26 mouse cellular contexts compared by ENCODE assay signal in genomic region chr2:131484182-131484581, GRCm38 (mm10). TPM values are rescaled to one million over a fixed set of nuclear protein-coding genes. Genes with fewer than 3 reads are reported as not detected.
DNase-seq lines count a peak whose midpoint lies in the region; ATAC-seq and TF ChIP-seq lines count a peak whose summit lies in the region.
"Had no signal": no experiment of that assay in that cellular context is flagged by ENCODE, and none has a peak within 500 bp of the region (broad histone marks: within the 10 kb centered on the region; RNA-seq: fewer than 3 reads in every experiment).

No protein-coding gene starts in this region.

- no peak overlapping the region for H3K4me3 ChIP-seq in embryonic facial prominence, embryonic 13.5 days
- no peak overlapping the region for H3K4me3 ChIP-seq in embryonic facial prominence, embryonic 10.5 days
- no peak overlapping the region for H3K4me3 ChIP-seq in olfactory bulb, adult 2 months (ENCODE audit: insufficient read depth, low read depth, low read length)
- H3K4me3 ChIP-seq: heart, embryonic 15.5 days; limb, embryonic 13.5 days; liver, embryonic 13.5 days; midbrain, embryonic 12.5 days had no signal

- WGBS in embryonic facial prominence, embryonic 13.5 days, result 74% methylated on average over 6 of the region's 6 CpGs
- WGBS in embryonic facial prominence, embryonic 10.5 days, result 83% methylated on average over 6 of the region's 6 CpGs
- WGBS in olfactory bulb, adult 2 months, result 46% methylated on average over 6 of the region's 6 CpGs

- no peak for TF ChIP-seq POLR2A in olfactory bulb, adult 2 months (IDR thresholded peaks at IDR 0.05; ENCODE audit: insufficient read depth, low read depth, low read length)

- ATAC-seq in embryonic facial prominence, embryonic 13.5 days (ENCODE audit: insufficient number of reproducible peaks, insufficient read depth, low FRiP score, low TSS enrichment, low read depth), result no peak
- ATAC-seq: activated CD4-positive, CD25-positive, alpha-beta regulatory T cell, adult 4 months; forebrain, postnatal 0 days; inflammation-experienced regulatory T-cells, adult 6 months had no signal

- DNase-seq in embryonic facial prominence, embryonic 10.5 days (ENCODE audit: low spot score), result no peak
- DNase-seq in left cerebral cortex, postnatal 36 days (ENCODE audit: low spot score in 2 of 2), result peak; percentile 36 to 50
- no peak for DNase-seq in left cerebral cortex, postnatal 4 days
- DNase-seq in NIH3T3 (ENCODE audit: low read depth), result peak; percentile 72
- no peak for DNase-seq in heart, adult 11 months
- no peak for DNase-seq in embryo, embryonic 10 days (ENCODE audit: low spot score)
- DNase-seq: adrenal gland, postnatal 10 days; cerebellum, adult 8-10 months; cerebellum, postnatal 36 days; forebrain, postnatal 0 days; heart, postnatal 4 days; kidney, adult 9 months; kidney, postnatal 25 days; liver, embryonic 13.5 days; lung, adult 2 months had no signal

- 0 out of 2 replicates have a peak overlapping the region, but pooled peaks have one; percentile 0 for H3K9ac ChIP-seq in embryonic facial prominence, embryonic 13.5 days
- H3K9ac ChIP-seq: forebrain, postnatal 0 days; heart, embryonic 15.5 days; hindbrain, embryonic 14.5 days; limb, embryonic 13.5 days; liver, embryonic 13.5 days; midbrain, embryonic 12.5 days had no signal

- H3K4me2 ChIP-seq in embryonic facial prominence, embryonic 13.5 days, result no peak overlapping the region
- H3K4me2 ChIP-seq: heart, embryonic 15.5 days; hindbrain, embryonic 14.5 days; limb, embryonic 13.5 days; liver, embryonic 13.5 days; midbrain, embryonic 12.5 days had no signal

- H3K4me1 ChIP-seq in embryonic facial prominence, embryonic 13.5 days, result peaks cover 28% of the 10 kb centered on the region
- peaks cover 23% of the 10 kb centered on the region for H3K4me1 ChIP-seq in embryonic facial prominence, embryonic 10.5 days
- H3K4me1 ChIP-seq in olfactory bulb, adult 2 months (ENCODE audit: control insufficient read depth, insufficient read depth, low read length), result peaks cover 26% of the 10 kb centered on the region
- H3K4me1 ChIP-seq: heart, embryonic 15.5 days; midbrain, embryonic 12.5 days had no signal

- no peaks in the 10 kb centered on the region for H3K27me3 ChIP-seq in embryonic facial prominence, embryonic 13.5 days
- no peaks in the 10 kb centered on the region for H3K27me3 ChIP-seq in embryonic facial prominence, embryonic 10.5 days (replicated peaks; ENCODE audit: low read depth, poor library complexity, severe bottlenecking)
- H3K27me3 ChIP-seq: CH12.LX; heart, embryonic 15.5 days; limb, embryonic 13.5 days; midbrain, embryonic 12.5 days had no signal

- intact Hi-C loops in left cerebral cortex, postnatal 36 days (cut with DNase I), result no loop called here
- intact Hi-C loops in left cerebral cortex, postnatal 4 days (cut with DNase I), result no loop called here

- peaks cover 2% of the 10 kb centered on the region; the same call in 1 of the 2 replicates for H3K9me3 ChIP-seq in embryonic facial prominence, embryonic 13.5 days
- H3K9me3 ChIP-seq in embryonic facial prominence, embryonic 10.5 days, result no peaks in the 10 kb centered on the region
- H3K9me3 ChIP-seq: G1E; heart, embryonic 15.5 days; limb, embryonic 13.5 days; liver, embryonic 13.5 days; midbrain, embryonic 12.5 days had no signal

- H3K27ac ChIP-seq in embryonic facial prominence, embryonic 13.5 days, result no peak overlapping the region
- H3K27ac ChIP-seq in embryonic facial prominence, embryonic 10.5 days (replicated peaks), result no peak overlapping the region
- H3K27ac ChIP-seq in olfactory bulb, adult 2 months (ENCODE audit: insufficient read depth, low read depth, low read length), result peak overlapping the region; percentile 96
- H3K27ac ChIP-seq: heart, embryonic 15.5 days; hindbrain, embryonic 14.5 days; liver, embryonic 13.5 days; midbrain, embryonic 12.5 days; stomach, postnatal 0 days had no signal

- no peak for TF ChIP-seq CTCF in olfactory bulb, adult 2 months (IDR thresholded peaks at IDR 0.05; ENCODE audit: insufficient read depth, low read depth, low read length)

- H3K36me3 ChIP-seq in embryonic facial prominence, embryonic 13.5 days, result no peaks in the 10 kb centered on the region
- no peaks in the 10 kb centered on the region for H3K36me3 ChIP-seq in embryonic facial prominence, embryonic 10.5 days (replicated peaks)
- H3K36me3 ChIP-seq: G1E; heart, embryonic 15.5 days; limb, embryonic 13.5 days; liver, embryonic 13.5 days; midbrain, embryonic 12.5 days had no signal

RNA-seq across cellular contexts. Expression of gene Smox, which starts 7.1 kb away (rescaled TPM):
- 57.2 and 60.2 TPM in 2 replicates for polyA plus RNA-seq in embryonic facial prominence, embryonic 13.5 days (2015; fragmentation: Nextera tagmentation; extraction: Ambion mirVana)
- polyA plus RNA-seq in embryonic facial prominence, embryonic 10.5 days (2016; fragmentation: Nextera tagmentation; extraction: Ambion mirVana), result 36.0 and 42.0 TPM in 2 replicates
- total RNA-seq in left cerebral cortex, postnatal 36 days (2021), result 10 to 100 TPM; 67.0 to 78.1 TPM
- 10 to 100 TPM; 48.4 to 52.8 TPM for total RNA-seq in left cerebral cortex, postnatal 4 days (2021)
- polyA plus RNA-seq in olfactory bulb, adult 2 months (2012; ENCODE audit: insufficient read depth, insufficient read length, low replicate concordance, missing spikeins), result not detected in 2 replicates

Comparison
In these comparisons a context has a peak if more than half of its experiments do, and no peak if none do; other contexts are left out.
1. DNase-seq: peak in left cerebral cortex, postnatal 36 days (2 of 2) and NIH3T3 (single experiment); none in embryonic facial prominence, embryonic 10.5 days (single experiment), left cerebral cortex, postnatal 4 days (single experiment), heart, adult 11 months (single experiment) and embryo, embryonic 10 days (single experiment).